Comparison of ENCODE assay signal across 18 mouse cellular contexts in the genomic region with DNA sequence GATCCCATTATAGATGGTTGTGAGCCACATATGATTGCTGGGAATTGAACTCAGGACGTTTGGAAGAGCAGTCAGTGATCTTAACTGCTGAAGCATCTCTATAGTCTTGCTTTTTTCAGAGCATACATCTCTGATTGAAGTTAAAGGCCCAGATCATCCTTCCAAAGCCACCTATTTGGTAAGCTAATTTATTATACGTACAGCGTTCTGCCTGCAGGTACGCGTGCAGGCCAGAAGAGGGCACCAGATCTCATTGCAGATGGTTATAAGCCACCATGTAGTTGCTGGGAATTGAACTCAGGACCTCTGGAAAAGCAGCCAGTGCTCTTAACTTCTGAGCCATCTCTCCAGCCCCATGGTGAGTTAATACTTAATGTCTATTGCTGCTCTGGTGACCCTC. TPM values are rescaled to one million over a fixed set of nuclear protein-coding genes. Genes with fewer than 3 reads are reported as not detected.
DNase-seq lines count a peak whose midpoint lies in the region; ATAC-seq and TF ChIP-seq lines count a peak whose summit lies in the region.
"Had no signal": no experiment of that assay in that cellular context is flagged by ENCODE, and none has a peak within 500 bp of the region (broad histone marks: within the 10 kb centered on the region; RNA-seq: fewer than 3 reads in every experiment).

No protein-coding gene starts in this region.

- WGBS in forebrain, postnatal 0 days: 84% methylated on average over 5 of the region's 5 CpGs
- 85% methylated on average over 5 of the region's 5 CpGs for WGBS in forebrain, embryonic 11.5 days
- 75% methylated on average over 5 of the region's 5 CpGs for WGBS in liver, embryonic 12.5 days (ENCODE audit: insufficient replicate concordance)
- 73% methylated on average over 5 of the region's 5 CpGs for WGBS in liver, embryonic 14.5 days (ENCODE audit: insufficient replicate concordance)

- no peak for TF ChIP-seq POLR2A in ES-Bruce4 (IDR thresholded peaks at IDR 0.05; ENCODE audit: insufficient read depth, low read length)

- no peak for ATAC-seq in forebrain, postnatal 0 days
- ATAC-seq in forebrain, embryonic 11.5 days (replicated peaks; ENCODE audit: low FRiP score): no peak
- ATAC-seq in liver, embryonic 12.5 days: no peak
- ATAC-seq in liver, embryonic 14.5 days (ENCODE audit: insufficient read depth): no peak
- ATAC-seq: forebrain, embryonic 16.5 days had no signal

- no peaks in the 10 kb centered on the region for H3K27me3 ChIP-seq in forebrain, postnatal 0 days (ENCODE audit: insufficient read depth, low read length)
- no peaks in the 10 kb centered on the region for H3K27me3 ChIP-seq in forebrain, embryonic 11.5 days (ENCODE audit: control insufficient read depth, insufficient read depth, low read length)
- H3K27me3 ChIP-seq in liver, embryonic 12.5 days (replicated peaks): 0 out of 2 replicates have a peak, but pooled peaks cover 4% of the 10 kb centered on the region
- H3K27me3 ChIP-seq in ES-Bruce4 (ENCODE audit: control insufficient read depth, insufficient read depth, low read length, poor library complexity, severe bottlenecking): no peaks in the 10 kb centered on the region
- H3K27me3 ChIP-seq in liver, embryonic 14.5 days (ENCODE audit: control insufficient read depth, insufficient read depth, low read length): no peaks in the 10 kb centered on the region
- H3K27me3 ChIP-seq: limb, embryonic 15.5 days; megakaryocyte, embryonic 14.5 days had no signal

- no peak for DNase-seq in forebrain, postnatal 0 days
- no peak for DNase-seq in forebrain, embryonic 11.5 days (ENCODE audit: low spot score)
- DNase-seq in liver: no peak
- DNase-seq in liver, embryonic 14.5 days (ENCODE audit: low read depth in 3 of 3, low spot score in 3 of 3): no peak
- DNase-seq in cerebellum, postnatal 25 days: no peak
- DNase-seq in adrenal gland, adult 8-10 months: no peak
- DNase-seq: cerebellum, adult 18-20 months; gastrocnemius, postnatal 25 days; heart, postnatal 4 days; kidney, adult 18-20 months; right cerebral cortex, postnatal 25 days; thymus, postnatal 36 days had no signal

- peak; percentile 31 for TF ChIP-seq CTCF in forebrain, postnatal 0 days (IDR thresholded peaks at IDR 0.05; ENCODE audit: low read depth)
- peak; percentile 54 for TF ChIP-seq CTCF in ES-Bruce4 (IDR thresholded peaks at IDR 0.05; ENCODE audit: low read depth, low read length)
- peak; percentile 77 for TF ChIP-seq CTCF in liver, embryonic 14.5 days (IDR thresholded peaks at IDR 0.05; ENCODE audit: low read depth)

- no peak for TF ChIP-seq EP300 in ES-Bruce4 (IDR thresholded peaks at IDR 0.05; ENCODE audit: insufficient read depth, low read depth, low read length)
- no peak for TF ChIP-seq EP300 in liver, embryonic 14.5 days (IDR thresholded peaks at IDR 0.05; ENCODE audit: low read depth)

- no peak overlapping the region for H3K27ac ChIP-seq in forebrain, postnatal 0 days (ENCODE audit: low read depth, low read length)
- H3K27ac ChIP-seq in forebrain, embryonic 11.5 days (ENCODE audit: low read depth, low read length): no peak overlapping the region
- peak overlapping the region; percentile 98 for H3K27ac ChIP-seq in liver, embryonic 12.5 days
- no peak overlapping the region for H3K27ac ChIP-seq in ES-Bruce4 (ENCODE audit: insufficient read depth, low read length)
- peak overlapping the region; percentile 92 for H3K27ac ChIP-seq in liver, embryonic 14.5 days
- H3K27ac ChIP-seq: limb, embryonic 15.5 days had no signal

- H3K4me1 ChIP-seq in forebrain, postnatal 0 days (ENCODE audit: insufficient read depth): peaks cover 4% of the 10 kb centered on the region; the same call in 1 of the 2 replicates
- H3K4me1 ChIP-seq in forebrain, embryonic 11.5 days (replicated peaks; ENCODE audit: control insufficient read depth, insufficient read depth, low read length): peaks cover 3% of the 10 kb centered on the region; the same call in 1 of the 2 replicates
- peaks cover 53% of the 10 kb centered on the region for H3K4me1 ChIP-seq in liver, embryonic 12.5 days
- no peaks in the 10 kb centered on the region for H3K4me1 ChIP-seq in ES-Bruce4 (ENCODE audit: control insufficient read depth, insufficient read depth, low read length)
- peaks cover 26 to 35% of the 10 kb centered on the region in 2 experiments for H3K4me1 ChIP-seq in liver, embryonic 14.5 days (replicated peaks; ENCODE audit: control insufficient read depth in 2 of 2, insufficient read depth in 2 of 2, low read length in 1 of 2)

- no peaks in the 10 kb centered on the region for H3K36me3 ChIP-seq in forebrain, postnatal 0 days (ENCODE audit: insufficient read depth)
- H3K36me3 ChIP-seq in forebrain, embryonic 11.5 days (ENCODE audit: control insufficient read depth, insufficient read depth, low read length): no peaks in the 10 kb centered on the region
- no peaks in the 10 kb centered on the region for H3K36me3 ChIP-seq in liver, embryonic 12.5 days
- H3K36me3 ChIP-seq in ES-Bruce4 (ENCODE audit: control insufficient read depth, insufficient read depth, low read length, poor library complexity, severe bottlenecking): no peaks in the 10 kb centered on the region
- H3K36me3 ChIP-seq in liver, embryonic 14.5 days (replicated peaks; ENCODE audit: control insufficient read depth, insufficient read depth, low read depth): no peaks in the 10 kb centered on the region
- H3K36me3 ChIP-seq: heart, embryonic 12.5 days; limb, embryonic 15.5 days had no signal

- no peak overlapping the region for H3K9ac ChIP-seq in forebrain, postnatal 0 days
- no peak overlapping the region for H3K9ac ChIP-seq in forebrain, embryonic 11.5 days (ENCODE audit: low read length)
- H3K9ac ChIP-seq in liver, embryonic 12.5 days: peak overlapping the region; percentile 73; the same call in 1 of the 2 replicates
- no peak overlapping the region for H3K9ac ChIP-seq in ES-Bruce4 (ENCODE audit: low read depth, poor library complexity, severe bottlenecking)
- H3K9ac ChIP-seq in liver, embryonic 14.5 days (replicated peaks): no peak overlapping the region; the same call in 1 of the 2 replicates
- H3K9ac ChIP-seq: heart, embryonic 12.5 days; limb, embryonic 15.5 days had no signal

- H3K4me3 ChIP-seq in forebrain, postnatal 0 days (ENCODE audit: low read depth, low read length): no peak overlapping the region
- H3K4me3 ChIP-seq in forebrain, embryonic 11.5 days (ENCODE audit: low read depth, low read length): no peak overlapping the region
- H3K4me3 ChIP-seq in liver, embryonic 12.5 days: no peak overlapping the region
- no peak overlapping the region for H3K4me3 ChIP-seq in ES-Bruce4 (ENCODE audit: low read depth, low read length)
- H3K4me3 ChIP-seq in liver, embryonic 14.5 days (ENCODE audit: insufficient read depth in 1 of 2, low read depth in 2 of 2, low read length in 2 of 2): no peak overlapping the region
- H3K4me3 ChIP-seq: heart, embryonic 12.5 days; limb, embryonic 15.5 days had no signal

- no peaks in the 10 kb centered on the region for H3K9me3 ChIP-seq in forebrain, postnatal 0 days (ENCODE audit: low read length)
- H3K9me3 ChIP-seq in forebrain, embryonic 11.5 days (ENCODE audit: control insufficient read depth, low read length): peaks cover 2% of the 10 kb centered on the region; the same call in 1 of the 2 replicates
- H3K9me3 ChIP-seq in liver, embryonic 12.5 days (replicated peaks): no peaks in the 10 kb centered on the region
- peaks cover 9% of the 10 kb centered on the region for H3K9me3 ChIP-seq in ES-Bruce4 (replicated peaks; ENCODE audit: control insufficient read depth, insufficient read depth, low read length, poor library complexity, severe bottlenecking)
- H3K9me3 ChIP-seq in liver, embryonic 14.5 days (ENCODE audit: control insufficient read depth, low read length): no peaks in the 10 kb centered on the region
- H3K9me3 ChIP-seq: limb, embryonic 15.5 days had no signal

- no peak overlapping the region for H3K4me2 ChIP-seq in forebrain, postnatal 0 days (ENCODE audit: low read depth)
- no peak overlapping the region for H3K4me2 ChIP-seq in forebrain, embryonic 11.5 days (ENCODE audit: low read depth, low read length, severe bottlenecking)
- H3K4me2 ChIP-seq in liver, embryonic 12.5 days: peak overlapping the region; percentile 73; the same call in 1 of the 2 replicates
- peak overlapping the region; percentile 79 for H3K4me2 ChIP-seq in liver, embryonic 14.5 days (ENCODE audit: low read depth)
- H3K4me2 ChIP-seq: heart, embryonic 12.5 days; limb, embryonic 15.5 days had no signal

RNA-seq across cellular contexts. Expression of a gene that starts 56.7 kb away (rescaled TPM):
- total RNA-seq in forebrain, postnatal 0 days (2014; rRNA removed): 0.57 and 0.62 TPM in 2 replicates
- 0.90 and 1.1 TPM in 2 replicates for polyA plus RNA-seq in forebrain, postnatal 0 days (2015; fragmentation: Nextera tagmentation; extraction: Ambion mirVana)
- polyA plus RNA-seq in forebrain, embryonic 11.5 days (2014; fragmentation: Nextera tagmentation; extraction: Ambion mirVana): 0.31 and 0.44 TPM in 2 replicates
- 0.13 and 0.14 TPM in 2 replicates for polyA plus RNA-seq in liver, embryonic 12.5 days (2016; fragmentation: Nextera tagmentation; extraction: Ambion mirVana)
- polyA plus RNA-seq in ES-Bruce4 (2011; ENCODE audit: insufficient read depth, insufficient read length, low read depth, missing spikeins): 55.0 and 56.5 TPM in 2 replicates
- 0.07 and 0.23 TPM in 2 replicates for polyA plus RNA-seq in liver, embryonic 14.5 days (2012; rRNA removed)
- 0.10 and 0.28 TPM in 2 replicates for polyA plus RNA-seq in liver, embryonic 14.5 days (2014; fragmentation: Nextera tagmentation; extraction: Ambion mirVana)
- total RNA-seq in adrenal gland, adult 8-10 months (2022): 1 to 10 TPM; 1.1 to 2.2 (median 1.4) TPM

RNA-seq across cellular contexts. Expression of a gene that starts 57.0 kb away (rescaled TPM):
- 26.8 and 40.4 TPM in 2 replicates for total RNA-seq in forebrain, postnatal 0 days (2014; rRNA removed)
- polyA plus RNA-seq in forebrain, postnatal 0 days (2015; fragmentation: Nextera tagmentation; extraction: Ambion mirVana): 32.0 and 39.4 TPM in 2 replicates
- 67.7 and 70.7 TPM in 2 replicates for polyA plus RNA-seq in forebrain, embryonic 11.5 days (2014; fragmentation: Nextera tagmentation; extraction: Ambion mirVana)
- 51.6 and 51.7 TPM in 2 replicates for polyA plus RNA-seq in liver, embryonic 12.5 days (2016; fragmentation: Nextera tagmentation; extraction: Ambion mirVana)
- polyA plus RNA-seq in ES-Bruce4 (2011; ENCODE audit: insufficient read depth, insufficient read length, low read depth, missing spikeins): 109 and 111 TPM in 2 replicates
- polyA plus RNA-seq in liver, embryonic 14.5 days (2012; rRNA removed): 5.2 and 9.1 TPM in 2 replicates
- polyA plus RNA-seq in liver, embryonic 14.5 days (2014; fragmentation: Nextera tagmentation; extraction: Ambion mirVana): 17.7 and 22.1 TPM in 2 replicates
- 10 to 100 TPM; 17.5 to 46.9 (median 36.8) TPM for total RNA-seq in adrenal gland, adult 8-10 months (2022)

Comparison
In these comparisons a context has a peak if more than half of its experiments do, and no peak if none do; other contexts are left out.
1. H3K27ac ChIP-seq: peak in liver, embryonic 12.5 days (single experiment) and liver, embryonic 14.5 days (single experiment); none in forebrain, postnatal 0 days (single experiment), forebrain, embryonic 11.5 days (single experiment) and ES-Bruce4 (single experiment).
2. H3K4me2 ChIP-seq: peak in liver, embryonic 12.5 days (single experiment) and liver, embryonic 14.5 days (single experiment); none in forebrain, postnatal 0 days (single experiment) and forebrain, embryonic 11.5 days (single experiment).
3. RNA of a gene that starts 56.7 kb away (polyA plus RNA-seq): 55.0 to 56.5 TPM in ES-Bruce4; 0.90 to 1.1 TPM in forebrain, postnatal 0 days, 0.31 to 0.44 TPM in forebrain, embryonic 11.5 days, 0.13 to 0.14 TPM in liver, embryonic 12.5 days and 0.07 to 0.28 TPM in liver, embryonic 14.5 days; every median in the first group is over 10 times any median in the second.
4. Peak in every context shown above with its lines, with median percentiles within 50 percentile points of each other: CTCF ChIP-seq.